Mouse (Mus musculus) induced T-regulatory cell, adult 2 months (primary cell): Measurements from ENCODE around the gene Zbtb14.

Experiments
- DNase-seq: peaks from one replicate; pipeline ENCODE4 v3.0.0-alpha.2; 2012; ENCODE audit warnings: low read depth

Zbtb14 gene

DNA sequence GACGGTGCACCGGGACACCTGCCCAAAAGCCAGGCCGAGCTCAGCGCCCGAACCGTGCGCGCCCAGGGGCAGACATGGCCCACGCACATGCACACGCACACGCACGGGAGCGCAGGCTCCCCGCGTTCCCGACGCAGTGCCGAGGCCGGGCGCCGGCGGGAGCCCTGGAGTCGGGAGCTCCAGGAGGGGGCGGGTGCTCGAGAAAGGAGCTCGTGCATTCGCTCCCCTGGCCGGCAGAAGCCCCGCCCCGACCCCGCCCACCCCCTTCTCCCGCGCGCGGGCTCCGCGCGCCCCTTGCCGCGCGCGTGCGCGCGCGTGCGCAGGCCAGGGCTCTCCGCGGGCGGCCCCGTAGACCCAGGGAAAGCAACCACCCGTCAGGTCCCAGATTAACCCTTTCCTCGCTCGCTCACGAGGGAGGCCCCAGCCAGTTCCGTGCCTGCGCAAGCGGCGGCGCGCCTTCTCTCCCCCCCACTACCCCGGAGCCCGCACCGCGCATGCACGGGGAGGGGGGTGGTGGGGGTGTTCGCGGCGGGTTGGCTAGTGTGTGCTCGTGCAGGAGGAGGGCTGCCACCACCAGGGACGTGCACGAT is at the start of gene Zbtb14:
Zbtb14 (plus strand) TSS at position 540 of the 590 bp plus-strand sequence.
- DNase-seq, result peak; percentile 95

DNA sequence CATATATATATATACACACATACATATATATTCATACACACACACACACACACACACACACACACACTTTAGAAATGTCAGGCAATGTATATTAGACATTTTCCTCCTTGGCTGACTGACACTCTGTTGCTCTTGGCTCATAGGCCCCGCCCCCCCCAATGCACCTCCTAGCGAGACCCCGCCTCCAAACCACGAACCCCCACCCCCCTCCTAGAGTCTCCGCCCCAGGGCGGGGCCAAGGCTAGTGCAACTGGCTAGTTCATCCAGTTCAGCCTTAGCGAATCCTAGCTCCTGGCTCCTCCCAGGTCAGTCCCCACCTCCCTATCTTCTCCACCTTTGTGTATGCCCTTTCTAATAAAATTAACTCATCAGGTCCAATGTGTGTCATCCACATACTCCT is 36.8 kb upstream of the Zbtb14 start:
- DNase-seq, result no peak

DNA sequence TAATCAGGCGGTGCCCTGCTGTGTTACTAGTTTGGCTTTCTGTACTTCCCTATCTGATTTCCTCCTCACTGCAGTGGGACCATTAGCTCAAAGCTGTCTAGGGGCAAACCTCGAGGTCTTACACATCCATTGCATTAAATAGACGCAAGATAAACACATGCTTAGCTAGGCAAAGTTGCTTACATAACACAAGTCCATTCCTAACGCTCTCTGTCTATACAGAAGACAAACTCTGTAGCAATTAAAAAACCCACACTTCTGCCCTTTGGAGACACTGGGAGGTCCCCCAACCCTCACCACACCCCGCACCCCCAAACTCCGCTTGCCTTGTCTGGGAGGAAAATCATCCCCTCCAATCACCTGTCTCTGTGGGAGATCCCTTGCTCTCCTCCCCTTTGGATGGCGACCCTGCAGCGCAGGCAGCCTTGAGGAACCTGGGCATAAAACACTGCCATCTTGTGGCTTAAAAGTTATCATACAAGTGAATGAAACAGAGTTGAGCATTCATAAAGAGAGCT is 33.8 kb upstream of the Zbtb14 start:
- peak; percentile 14 for DNase-seq

DNA sequence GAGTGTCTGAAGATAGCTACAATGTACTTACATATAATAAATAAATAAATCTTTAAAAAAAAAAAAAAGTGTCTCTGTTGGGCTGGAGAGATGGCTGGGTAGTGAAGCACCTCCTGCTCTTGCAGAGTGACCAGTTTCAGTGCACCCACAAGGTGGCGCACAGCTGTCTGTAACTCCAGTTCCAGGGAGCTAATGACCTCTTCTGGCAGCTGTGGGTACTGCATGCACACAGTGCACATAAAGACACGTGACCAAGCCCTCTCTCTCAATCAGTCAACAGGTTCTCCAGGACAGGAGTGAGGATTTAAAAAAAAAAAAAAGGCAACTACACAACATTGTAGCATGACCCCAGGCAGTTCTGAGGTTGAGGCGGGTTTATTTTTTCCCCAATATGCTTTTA is 17.8 kb upstream of the Zbtb14 start:
- DNase-seq, result peak; percentile 74

DNA sequence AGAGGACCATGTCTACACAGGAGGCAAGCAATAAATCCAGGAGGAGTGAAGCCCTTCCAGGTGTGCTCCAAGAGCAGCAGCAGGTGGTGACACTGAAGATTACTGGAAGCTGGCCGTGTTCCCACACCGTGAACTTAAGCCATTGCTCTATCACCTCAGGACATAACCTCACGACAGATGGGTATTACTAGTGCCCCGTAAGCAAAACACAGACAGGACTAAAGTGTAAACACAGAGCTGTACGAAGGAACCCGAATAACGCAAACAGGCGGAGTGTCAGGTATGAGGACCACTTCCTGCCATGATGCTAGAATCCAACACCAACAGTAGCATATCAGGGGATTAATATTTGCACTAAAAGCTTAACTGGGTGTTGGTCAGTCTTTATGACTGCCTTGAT is 2.0 kb upstream of the Zbtb14 start:
- no peak for DNase-seq

DNA sequence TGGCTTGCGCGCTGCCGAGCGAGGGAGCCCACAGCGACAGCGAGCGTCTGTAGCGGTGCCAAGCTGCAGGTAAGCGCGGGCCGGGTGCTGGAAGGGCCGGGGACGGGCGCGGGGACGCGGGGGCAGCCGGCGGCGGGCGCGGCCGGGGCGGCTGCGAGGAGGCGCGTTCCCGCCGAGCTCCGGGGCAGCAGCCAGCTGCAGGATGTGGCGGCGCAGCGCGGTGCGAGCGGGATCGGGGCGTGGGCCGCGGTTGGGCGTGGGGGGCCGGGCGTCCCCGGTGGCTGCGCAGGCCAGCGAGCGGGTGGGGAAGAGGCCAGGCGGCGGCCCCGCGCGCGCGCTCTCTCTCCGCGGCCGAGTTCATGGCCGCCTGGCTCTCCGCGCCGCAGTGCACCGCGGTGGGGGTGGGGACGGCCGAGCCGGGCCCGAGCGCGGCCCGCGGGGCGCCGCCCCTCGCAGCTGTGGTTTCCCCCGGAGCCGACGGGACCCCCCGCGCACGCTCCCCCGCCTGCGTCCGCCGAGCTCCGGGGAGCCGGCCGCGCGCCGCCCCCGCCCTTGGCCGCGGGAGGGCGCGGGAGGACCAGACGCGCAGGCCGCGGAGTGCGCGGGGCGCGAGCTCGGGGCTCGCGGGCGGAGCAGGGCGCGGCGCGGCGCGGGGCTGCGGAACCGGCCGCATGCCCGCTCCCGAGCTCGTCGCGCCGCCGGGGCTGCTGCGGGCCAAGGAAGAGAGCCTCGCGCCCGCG is 521 bp downstream of the Zbtb14 start:
- peak; percentile 76 for DNase-seq

DNA sequence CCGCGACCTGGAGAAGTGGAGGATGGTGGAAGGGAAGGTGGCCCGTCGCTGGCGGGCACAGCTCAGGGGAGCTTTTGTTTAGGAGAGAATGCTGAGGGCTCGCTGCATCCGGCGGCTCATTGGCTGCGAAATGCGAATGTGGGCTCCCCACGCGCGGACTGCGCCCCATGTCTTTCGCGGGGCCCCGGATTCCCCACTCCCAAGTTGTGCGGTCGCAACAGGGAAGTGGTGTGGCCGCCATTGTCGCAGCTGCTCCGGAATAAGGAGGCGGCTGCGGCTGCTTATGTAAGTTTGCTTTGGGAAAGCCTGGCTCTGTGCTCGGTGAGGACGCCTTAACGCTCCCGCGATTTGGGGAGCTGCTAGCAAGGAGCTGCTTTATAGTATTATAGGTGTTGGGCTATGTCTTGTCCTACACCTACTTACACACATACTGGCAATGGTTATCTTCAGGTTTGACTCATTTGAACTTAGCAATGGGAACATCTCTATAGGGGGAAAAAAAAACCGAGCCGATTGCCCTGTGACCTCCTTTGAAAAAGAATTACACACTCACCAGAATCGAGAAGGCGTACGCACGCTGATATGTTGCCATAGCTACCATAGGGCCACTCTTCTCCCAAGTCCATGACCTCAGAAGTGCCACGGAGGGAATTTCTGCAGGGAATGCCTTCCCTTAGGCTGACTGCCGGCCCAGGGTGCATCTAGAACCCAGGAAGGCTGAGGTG is 1.3 kb downstream of the Zbtb14 start:
- peak; percentile 71 for DNase-seq

DNA sequence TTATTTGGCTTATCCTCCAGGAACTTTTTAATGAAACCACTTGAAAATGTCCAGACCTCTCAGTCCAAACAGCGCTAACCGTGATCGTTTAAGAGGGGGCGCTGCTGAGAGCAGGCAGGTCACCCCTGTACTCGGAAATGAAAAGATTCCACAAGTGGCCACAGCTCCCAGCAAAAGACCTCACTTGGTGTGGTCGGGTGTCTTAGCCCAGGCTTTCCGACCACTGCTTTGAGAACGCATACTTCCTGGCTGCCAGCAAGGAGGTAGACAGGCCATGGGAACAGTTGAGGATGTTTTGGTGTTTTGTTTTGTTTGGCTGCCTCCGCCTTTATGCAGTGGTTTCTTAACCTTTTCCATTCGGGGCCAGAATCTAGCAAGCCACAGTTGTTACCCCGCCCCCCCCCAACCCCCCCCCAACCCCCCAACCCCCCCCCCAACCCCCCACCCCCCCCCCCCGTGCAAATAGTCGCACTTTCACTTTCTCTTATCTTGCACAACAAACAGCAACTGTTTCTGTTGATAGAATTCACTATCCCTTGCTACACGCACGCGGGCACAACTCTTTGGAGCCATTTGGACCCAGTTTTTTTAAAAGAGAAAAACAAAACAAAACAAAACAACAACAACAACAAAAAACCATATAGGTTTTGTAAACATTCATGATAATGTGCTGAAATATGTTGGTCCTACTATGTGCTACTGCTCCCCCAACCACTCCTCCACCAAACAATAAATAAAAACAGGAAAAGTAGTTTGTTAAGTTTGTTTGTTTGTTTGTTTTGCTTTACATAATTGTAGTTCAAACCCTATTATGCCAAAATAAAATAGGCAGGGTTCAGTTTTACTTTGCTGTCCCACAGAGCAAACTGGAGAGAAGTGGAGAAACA is 13.5 kb downstream of the Zbtb14 start:
- DNase-seq, result peak; percentile 54

DNA sequence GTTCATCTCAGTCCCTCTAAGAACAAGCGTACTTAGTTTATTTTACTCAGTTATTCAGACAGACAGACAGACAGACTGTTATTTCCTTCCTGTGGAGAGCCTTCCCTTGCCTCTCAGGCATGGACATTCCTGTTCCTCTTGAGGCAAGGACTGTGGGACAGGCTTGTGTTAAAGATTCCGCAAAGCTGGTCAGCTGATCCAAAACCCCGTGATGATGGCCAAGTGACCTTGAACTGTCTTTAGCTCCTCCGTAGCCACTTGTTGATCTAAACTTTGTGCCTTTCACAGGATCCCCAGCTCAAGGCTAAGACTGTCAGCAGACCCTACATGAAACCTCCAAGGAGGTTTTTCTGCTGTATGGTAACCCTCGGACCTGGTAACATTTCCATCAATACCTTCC is 14.3 kb downstream of the Zbtb14 start:
- DNase-seq, result no peak

DNA sequence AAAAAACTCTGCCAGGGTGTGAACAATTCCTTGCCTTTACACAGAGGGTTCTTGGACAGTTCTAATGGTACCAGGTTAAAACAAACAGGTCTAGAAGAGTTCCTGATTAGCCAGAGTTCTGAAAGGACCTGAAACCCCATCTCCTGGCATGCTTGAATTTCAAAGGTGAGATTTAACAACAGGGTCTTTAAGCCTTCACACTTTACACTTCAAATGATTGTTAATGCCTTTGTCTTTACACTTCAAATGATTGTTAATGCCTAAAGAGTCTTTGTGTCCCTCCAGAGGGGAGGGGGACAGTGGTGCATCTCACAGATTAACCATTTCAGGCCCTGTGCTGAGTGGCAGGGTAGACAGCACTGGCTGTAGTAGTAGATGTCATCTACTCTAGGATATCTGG is 15.2 kb downstream of the Zbtb14 start:
- no peak for DNase-seq

DNA sequence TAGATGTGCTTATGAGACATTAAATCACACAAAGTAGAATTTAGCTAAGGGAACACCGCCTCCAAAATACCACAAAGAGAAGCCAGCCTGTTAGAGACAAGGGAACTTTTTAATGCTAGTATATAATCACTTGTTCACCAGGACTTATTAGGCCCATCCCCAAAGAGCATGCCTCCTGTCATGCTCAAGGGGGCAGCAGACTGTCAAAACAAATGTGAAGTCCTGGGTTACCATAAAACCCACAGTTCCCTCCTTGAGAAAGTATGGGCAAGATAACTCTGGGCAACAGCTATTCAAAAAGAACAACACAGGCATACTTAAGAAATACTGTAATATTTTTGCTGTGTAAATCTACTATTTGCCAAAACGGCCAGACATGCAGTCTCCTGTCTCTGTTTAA is 18.3 kb downstream of the Zbtb14 start:
- peak; percentile 54 for DNase-seq

DNA sequence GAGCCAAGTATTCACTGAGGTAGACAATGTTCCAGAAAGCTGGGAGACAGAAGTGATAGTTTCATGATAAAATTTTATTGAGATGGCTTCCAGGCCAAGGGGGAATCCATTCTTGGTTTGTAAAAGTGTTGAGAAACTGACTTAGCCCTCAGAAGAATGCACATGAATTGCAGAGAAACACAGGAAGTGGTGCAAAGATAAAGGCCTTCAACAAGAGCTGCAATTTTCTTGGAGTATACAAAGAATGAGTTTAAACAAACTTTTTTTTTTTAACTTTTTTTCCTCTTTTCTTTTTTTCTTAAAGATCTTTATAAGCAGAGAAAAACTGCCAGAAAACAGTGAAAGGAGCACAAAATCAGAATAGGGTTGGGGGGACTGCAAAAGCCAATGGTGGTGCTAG is 33.3 kb downstream of the Zbtb14 start:
- DNase-seq, result peak; percentile 41

DNA sequence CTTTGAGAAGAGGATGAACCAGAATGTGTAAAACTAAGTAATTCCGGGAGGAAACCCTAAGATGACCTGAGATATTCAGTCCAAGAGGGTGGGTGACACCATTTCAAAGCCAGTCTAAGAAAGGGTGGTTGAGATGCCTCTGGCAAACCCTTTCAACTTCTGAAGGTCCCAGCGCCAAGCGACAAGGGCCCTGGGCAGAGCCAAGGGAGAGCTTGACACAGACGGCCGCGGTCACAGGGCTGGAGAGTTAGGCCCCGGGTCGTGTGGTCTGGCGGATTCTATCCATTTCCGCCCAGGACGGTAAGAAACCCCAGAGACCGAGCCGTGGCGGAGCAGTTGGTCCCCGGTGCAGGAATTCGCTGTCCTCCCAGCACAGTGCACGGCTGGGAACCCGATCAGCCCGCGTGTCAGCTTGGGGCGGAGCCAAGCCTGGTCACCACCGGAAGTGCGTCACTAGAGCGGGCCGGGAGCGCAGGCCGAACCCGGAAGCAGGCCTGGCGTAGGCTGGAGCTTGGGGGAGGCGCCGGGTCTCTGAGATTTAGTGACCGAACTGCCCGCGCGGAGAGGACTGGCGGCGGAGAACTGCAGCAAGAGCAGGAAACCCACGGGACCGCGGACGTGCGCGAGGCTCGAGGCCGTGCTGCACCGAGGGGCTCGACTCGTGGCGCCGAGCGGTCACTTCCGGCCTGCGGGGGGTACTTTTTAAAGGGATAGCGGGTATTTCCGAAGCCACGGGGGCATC is 34.2 kb downstream of the Zbtb14 start:
- DNase-seq, result peak; percentile 96

DNA sequence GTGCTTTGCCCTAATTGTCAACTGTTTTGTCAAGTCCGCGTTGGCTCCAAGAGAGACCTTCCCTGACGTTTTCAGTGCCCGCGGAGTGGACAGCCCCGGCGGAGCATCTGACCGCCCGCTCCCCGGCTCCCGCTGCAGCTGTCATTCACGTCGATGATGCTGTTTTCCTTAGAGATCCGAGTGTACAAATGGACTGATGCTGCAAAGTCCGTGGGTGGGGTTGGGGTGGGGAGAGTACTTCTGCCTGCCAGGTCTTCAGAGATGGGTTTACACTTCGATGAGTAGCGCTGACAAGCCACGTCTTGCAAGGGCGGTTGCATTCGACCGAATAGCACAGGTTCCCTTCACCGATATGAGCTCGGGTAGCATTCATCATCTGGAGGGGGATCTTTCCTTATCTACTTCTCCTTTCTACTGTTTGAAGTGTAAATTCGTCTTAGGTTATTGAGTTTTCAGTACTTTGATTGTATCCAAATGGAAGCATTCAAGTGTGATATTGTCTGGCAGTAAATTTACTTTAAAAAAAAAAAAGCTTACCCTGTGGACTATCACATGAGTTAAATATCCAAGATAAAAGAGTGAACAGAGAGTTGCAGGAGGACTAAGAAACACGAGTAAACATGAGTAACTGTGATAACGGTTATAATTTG is 35.0 kb downstream of the Zbtb14 start:
- no peak for DNase-seq

DNA sequence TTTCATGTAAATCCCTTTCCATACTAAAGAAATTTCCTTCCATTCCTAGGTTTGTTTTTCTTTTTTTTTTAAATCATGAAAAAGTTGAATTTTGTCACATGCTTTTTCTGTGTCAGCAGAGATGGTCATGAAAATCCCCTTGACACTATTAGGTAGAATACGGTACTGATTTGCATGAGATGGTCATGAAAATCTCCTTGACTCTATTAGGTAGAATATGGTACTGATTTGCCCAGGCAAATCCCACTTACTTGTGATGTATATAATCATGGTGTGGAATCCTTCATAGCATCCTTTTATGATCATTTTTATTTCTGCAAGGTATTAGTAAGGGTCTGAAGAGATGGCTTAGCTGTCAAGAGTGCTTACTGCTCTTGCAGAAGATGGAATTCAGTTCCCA is 38.7 kb downstream of the Zbtb14 start:
- DNase-seq, result peak; percentile 41

DNA sequence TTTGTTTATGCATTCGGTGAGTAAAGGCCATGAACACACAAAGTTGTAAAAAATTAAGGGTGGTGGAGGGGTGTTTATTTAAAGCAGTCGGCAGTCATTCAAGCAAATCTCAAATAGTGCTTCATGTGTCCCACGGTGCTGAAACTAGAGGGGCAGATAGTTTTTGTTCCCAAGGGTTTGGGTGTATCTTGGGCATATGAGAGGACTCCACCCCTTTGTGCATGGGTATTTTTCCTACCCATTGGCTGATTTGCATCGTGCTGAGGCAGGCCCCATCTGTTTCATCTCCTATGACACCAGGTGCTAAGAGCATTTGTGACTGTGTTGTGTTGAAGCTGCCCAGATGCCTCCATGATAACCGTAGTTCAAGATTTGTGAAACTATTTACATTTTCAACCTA is 55.0 kb downstream of the Zbtb14 start:
- DNase-seq, result no peak

DNA sequence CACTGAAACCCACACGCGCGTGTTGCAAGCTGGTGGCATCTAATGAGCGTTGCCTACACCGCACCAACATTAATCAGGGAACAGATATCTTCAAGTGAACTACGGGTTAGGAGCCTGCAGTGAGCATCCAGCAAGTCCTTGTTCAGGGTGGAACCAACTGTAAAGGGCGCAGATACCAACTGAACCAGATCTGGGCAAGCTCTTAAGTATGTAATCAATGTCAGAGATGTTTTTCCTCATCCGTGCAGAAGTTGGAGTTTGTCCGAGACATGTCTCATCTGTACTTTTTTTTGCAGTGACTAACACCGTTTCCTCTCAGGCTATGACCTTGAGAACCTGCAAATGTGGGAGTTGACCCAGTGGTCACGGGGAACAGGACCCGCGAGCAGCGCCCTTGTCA is 55.6 kb downstream of the Zbtb14 start:
- no peak for DNase-seq

DNA sequence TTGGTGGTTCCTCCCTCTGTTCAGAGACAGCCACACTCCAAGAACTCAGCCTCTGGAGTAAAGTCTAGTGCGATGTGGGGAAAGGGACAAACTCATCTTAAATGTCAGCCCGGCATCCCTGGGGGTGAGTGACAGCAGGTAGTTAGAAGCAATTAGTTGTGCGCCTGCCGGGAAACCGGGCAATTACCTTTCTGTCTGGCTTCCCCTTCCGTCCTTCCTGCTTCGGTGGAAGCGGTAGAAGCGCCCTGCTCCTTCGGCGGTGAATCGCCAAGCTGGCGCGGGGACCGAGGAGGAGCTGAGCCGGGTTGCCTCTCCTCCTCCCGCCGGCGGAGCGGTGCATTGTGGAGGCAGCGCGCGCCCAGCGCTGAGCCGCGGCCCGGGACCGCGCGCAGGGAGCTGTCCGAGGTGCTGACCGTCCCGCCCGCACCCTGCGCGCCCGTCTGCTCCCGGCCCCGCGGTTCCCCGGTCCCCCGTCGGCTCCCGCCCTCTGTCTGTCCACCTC is 56.2 kb downstream of the Zbtb14 start, which contains the start of gene Akain1:
Akain1 (plus strand) TSS at position 337 of the 502 bp plus-strand sequence.
- peak; percentile 75 for DNase-seq

DNA sequence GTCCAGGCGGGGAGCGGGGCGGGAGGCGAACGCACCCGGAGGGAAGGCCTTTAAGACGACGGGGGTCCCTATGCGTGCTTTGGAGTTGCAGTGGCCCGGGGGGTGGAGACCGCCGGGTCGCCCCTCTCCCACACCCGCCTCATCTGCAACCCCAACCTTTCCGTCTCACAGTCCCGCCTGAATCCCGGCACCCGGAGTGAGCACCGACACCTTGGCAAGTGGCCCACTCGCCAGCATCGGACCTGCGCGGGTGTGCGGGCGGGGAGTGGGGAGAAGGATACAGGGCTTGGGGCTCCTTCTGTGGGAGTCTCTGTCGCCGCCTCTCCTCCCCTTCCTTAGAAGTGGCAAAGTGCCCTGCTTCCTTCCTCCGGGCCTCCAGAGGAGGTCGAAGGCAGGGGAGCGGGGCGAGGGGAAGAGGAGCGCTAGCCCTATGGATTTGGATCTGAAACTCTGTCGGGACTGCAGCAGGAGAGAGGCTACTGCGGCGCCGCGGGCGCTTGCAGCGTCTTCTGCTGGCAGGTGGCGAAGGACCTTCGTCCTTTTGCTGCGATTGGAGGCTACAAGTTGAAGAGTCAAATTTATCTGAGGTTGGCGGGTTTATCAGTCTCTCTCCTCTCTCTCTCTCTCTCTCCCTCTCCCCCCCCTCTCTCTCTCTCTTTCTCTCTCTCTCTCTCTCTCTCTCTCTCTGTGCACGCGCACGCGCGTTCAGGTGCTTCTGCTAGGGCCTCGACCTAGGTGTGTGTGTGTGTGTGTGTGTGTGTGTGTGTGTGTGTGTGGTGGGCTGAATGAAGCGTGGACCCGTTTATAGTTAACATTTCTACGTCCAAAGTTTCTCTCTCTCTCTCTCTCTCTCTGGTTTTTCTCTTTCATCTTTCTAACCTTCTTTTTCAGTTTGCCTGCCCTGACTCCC is 57.0 kb downstream of the Zbtb14 start:
- no peak for DNase-seq
